Mouse (Mus musculus) monocyte, adult 59 days (primary cell): ENCODE measurements around the gene 2610044O15Rik8. TPM values are rescaled to one million over a fixed set of nuclear protein-coding genes. Genes with fewer than 3 reads are reported as not detected.

ENCODE experiments used
- total RNA-seq, 2 experiments: library from RNA; stranded (reverse); gene quantifications; one replicate each; pipeline ENCODE4 v1.2.4; 2023

The 2610044O15Rik8 gene
- 1 to 10 TPM; 4.5 to 9.2 TPM for total RNA-seq

DNA sequence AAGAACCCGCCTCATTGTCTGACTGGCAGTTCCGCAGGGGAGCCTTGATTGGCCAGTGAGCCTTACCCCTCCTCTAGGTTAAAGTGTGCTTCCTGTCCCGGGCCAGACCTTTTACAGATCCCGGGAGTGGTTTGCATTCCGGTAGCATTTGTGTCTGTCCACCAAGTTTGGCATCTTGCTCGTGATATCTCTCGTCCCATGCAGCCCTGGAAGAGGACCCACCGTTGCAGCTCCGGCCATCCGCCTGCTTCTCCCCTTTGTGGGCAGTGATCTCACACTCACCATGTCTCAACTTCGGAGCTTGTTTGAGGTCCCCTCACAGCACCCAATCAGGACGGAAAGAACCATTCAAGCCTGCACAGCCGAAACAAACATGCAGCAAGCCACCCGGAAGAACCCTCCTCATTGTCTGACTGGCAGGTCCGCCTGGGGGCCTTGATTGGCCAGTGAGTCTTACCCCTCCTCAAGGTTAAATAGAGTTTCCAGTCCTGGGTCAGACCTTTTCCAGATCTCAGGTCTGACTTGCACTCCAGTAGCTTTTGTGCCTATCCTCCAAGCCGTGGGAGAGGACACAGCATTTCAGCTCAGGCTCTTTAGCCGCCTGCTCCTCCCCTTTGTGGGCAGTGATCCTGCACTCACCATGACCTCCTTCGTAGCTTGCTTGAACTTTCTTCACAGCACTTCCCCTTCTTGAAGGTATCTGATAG lies at the start of gene 2610044O15Rik8:
Gene 2610044O15Rik8, minus strand, starts transcription at position 380 of the 707 bp plus-strand sequence.

Other genes with a start within 250 kb of the 2610044O15Rik8 start
- not detected for gene Ccdc7a, start 168.9 kb downstream of the 2610044O15Rik8 start, total RNA-seq
- gene Ccdc7b, start 167.3 kb downstream of the 2610044O15Rik8 start, total RNA-seq = not detected
- gene Gm10999, start 102.7 kb downstream of the 2610044O15Rik8 start, total RNA-seq = not detected